Mouse (Mus musculus): ENCODE measurements around the gene Dut.

DNA sequence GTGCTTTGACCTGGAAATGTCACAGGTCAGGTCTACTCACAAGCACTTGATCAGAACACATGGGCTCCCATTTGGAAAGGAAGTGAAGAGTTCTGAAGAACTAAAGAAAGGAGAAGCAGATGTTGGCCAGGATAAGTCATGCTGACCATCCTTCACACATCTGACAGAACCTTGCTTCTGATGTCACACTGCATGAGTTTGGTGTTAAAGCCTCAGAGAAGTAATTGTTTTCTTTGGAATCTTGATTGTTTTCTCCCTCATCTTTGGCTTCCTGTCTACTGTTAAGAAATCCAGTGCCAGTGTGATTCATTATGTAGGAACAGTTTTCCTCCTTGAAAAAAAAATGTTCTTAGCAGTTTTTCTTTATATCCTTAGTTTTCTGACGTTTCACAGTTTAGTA is 21.9 kb downstream of the Dut start:
- TF ChIP-seq CTCF (IDR thresholded peaks at IDR 0.05) (no peak), EP300 (IDR thresholded peaks at IDR 0.05) (no peak)
